Mouse (Mus musculus): ENCODE measurements around the gene Olfr222. TPM values are rescaled to one million over a fixed set of nuclear protein-coding genes. Genes with fewer than 3 reads are reported as not detected.

The Olfr222 gene
- polyA plus RNA-seq, 1 experiment = 0.18 TPM

DNA sequence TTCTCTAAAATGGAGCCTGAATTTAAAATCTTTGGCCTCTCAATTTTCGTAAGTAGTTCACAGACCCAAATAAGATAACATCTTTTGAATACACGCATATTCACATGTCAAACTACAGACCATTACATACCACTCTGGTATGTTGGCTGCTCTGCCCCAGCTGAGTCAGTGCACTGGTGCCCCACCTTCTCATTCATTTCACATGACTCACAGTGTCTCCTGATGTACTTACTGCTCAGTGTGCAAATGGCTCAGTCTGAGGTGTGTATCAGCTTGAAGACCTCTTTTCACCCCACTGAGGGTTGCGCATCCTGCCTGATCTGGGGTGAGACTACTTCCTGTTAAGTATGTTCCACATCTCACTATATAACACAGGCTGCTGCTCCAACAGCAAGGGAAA lies 24.8 kb upstream of the Olfr222 start:
- no peaks in the 10 kb centered on the region for H3K4me1 ChIP-seq (replicated peaks; ENCODE audit: control insufficient read depth, insufficient read depth, low read length)
- no peaks in the 10 kb centered on the region for H3K36me3 ChIP-seq (ENCODE audit: control insufficient read depth, insufficient read depth, low read length)
- H3K27me3 ChIP-seq (ENCODE audit: control insufficient read depth, insufficient read depth, low read length) = no peaks in the 10 kb centered on the region
- H3K4me3 ChIP-seq (ENCODE audit: control insufficient read depth, insufficient read depth, low read length) = no peak overlapping the region
- no peak overlapping the region for H3K27ac ChIP-seq (ENCODE audit: control insufficient read depth, insufficient read depth, low read length)
- no peak for DNase-seq
- 89% methylated on average over 3 of the region's 3 CpGs for WGBS
- no peak for TF ChIP-seq CTCF (IDR thresholded peaks at IDR 0.05; ENCODE audit: borderline replicate concordance, control insufficient read depth, extremely low read depth, insufficient read depth, low read length, poor library complexity)
- TF ChIP-seq POLR2A (IDR thresholded peaks at IDR 0.05; ENCODE audit: control insufficient read depth, extremely low read depth, insufficient read depth, low read length, poor library complexity) = no peak

DNA sequence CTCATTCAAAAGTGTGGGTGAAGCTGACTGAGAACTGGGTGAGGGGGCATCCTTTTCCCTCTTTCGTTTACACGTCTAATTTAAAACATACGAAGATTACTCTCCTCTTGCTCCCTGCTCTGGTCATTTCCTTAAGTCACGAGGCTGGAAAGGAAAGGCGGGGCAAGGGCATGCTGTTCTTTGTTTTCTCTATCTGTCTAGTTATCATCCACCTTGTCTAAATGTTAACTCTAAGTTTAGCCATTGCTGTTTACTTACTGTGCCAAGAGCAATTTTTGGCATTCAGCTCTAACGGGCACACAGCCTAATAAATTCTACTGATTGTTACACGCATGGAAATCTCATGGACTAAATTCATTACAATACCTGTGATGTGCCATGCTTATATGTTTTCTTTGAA lies 23.2 kb upstream of the Olfr222 start:
- no peak for DNase-seq
- TF ChIP-seq POLR2A (IDR thresholded peaks at IDR 0.05; ENCODE audit: control insufficient read depth, extremely low read depth, insufficient read depth, low read length, poor library complexity) (no peak), CTCF (IDR thresholded peaks at IDR 0.05; ENCODE audit: borderline replicate concordance, control insufficient read depth, extremely low read depth, insufficient read depth, low read length, poor library complexity) (no peak)
- 66% methylated on average over 7 of the region's 7 CpGs for WGBS

DNA sequence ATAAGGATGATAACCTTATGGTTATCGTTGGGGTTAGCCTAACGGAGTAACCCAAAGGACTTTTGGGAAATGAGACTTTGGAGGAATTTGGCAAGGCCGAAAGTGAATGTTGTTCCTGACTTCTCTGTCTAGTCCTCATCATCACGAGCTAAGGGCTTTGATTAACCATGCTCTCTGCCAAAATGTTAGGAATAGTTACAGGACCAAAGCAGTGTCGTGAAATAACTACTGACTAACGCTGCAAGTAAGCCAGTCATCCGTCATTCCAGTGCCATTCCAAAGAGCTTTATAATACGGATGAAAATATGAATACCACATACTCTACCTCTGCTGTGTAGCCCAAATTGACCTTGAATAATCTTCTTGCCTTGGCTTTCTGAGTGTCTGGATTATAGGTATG lies 20.9 kb upstream of the Olfr222 start:
- H3K4me3 ChIP-seq (ENCODE audit: control insufficient read depth, insufficient read depth, low read length) = no peak overlapping the region
- TF ChIP-seq CTCF (IDR thresholded peaks at IDR 0.05; ENCODE audit: borderline replicate concordance, control insufficient read depth, extremely low read depth, insufficient read depth, low read length, poor library complexity) (no peak), POLR2A (IDR thresholded peaks at IDR 0.05; ENCODE audit: control insufficient read depth, extremely low read depth, insufficient read depth, low read length, poor library complexity) (no peak)
- WGBS = 91% methylated on average over 8 of the region's 8 CpGs
- no peaks in the 10 kb centered on the region for H3K27me3 ChIP-seq (ENCODE audit: control insufficient read depth, insufficient read depth, low read length)
- no peaks in the 10 kb centered on the region for H3K36me3 ChIP-seq (ENCODE audit: control insufficient read depth, insufficient read depth, low read length)
- no peak for DNase-seq
- no peaks in the 10 kb centered on the region for H3K4me1 ChIP-seq (replicated peaks; ENCODE audit: control insufficient read depth, insufficient read depth, low read length)
- H3K27ac ChIP-seq (ENCODE audit: control insufficient read depth, insufficient read depth, low read length) = no peak overlapping the region

More for the DNA sequence above, 23.2 kb upstream of the Olfr222 start:
- H3K4me1 ChIP-seq (replicated peaks; ENCODE audit: control insufficient read depth, insufficient read depth, low read length) = no peaks in the 10 kb centered on the region
- no peak overlapping the region for H3K4me3 ChIP-seq (ENCODE audit: control insufficient read depth, insufficient read depth, low read length)
- H3K36me3 ChIP-seq (ENCODE audit: control insufficient read depth, insufficient read depth, low read length) = no peaks in the 10 kb centered on the region
- H3K27ac ChIP-seq (ENCODE audit: control insufficient read depth, insufficient read depth, low read length) = no peak overlapping the region
- H3K27me3 ChIP-seq (ENCODE audit: control insufficient read depth, insufficient read depth, low read length) = no peaks in the 10 kb centered on the region

DNA sequence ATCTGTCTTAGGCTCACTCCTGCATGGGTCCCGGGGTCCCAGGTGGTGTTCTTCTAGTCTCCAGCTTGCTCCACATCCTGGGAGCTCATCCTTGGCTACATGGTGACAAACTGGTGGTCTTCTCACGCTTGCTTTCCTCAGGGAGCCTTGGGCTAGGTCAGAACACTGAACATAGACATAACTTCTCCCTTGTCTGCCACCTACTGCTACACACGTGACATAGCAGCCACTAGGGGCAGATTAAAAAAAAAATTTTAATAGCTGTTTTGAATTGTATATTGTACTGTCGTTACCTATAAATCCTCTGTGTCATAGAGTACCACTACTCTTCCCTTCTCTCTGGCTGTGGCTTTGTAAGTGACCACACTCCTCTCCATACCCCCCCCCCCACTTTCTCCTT lies 20.1 kb upstream of the Olfr222 start:
- Histone ChIP-seq H3K27me3 (ENCODE audit: control insufficient read depth, insufficient read depth, low read length) (no peaks in the 10 kb centered on the region), H3K36me3 (ENCODE audit: control insufficient read depth, insufficient read depth, low read length) (no peaks in the 10 kb centered on the region), H3K27ac (ENCODE audit: control insufficient read depth, insufficient read depth, low read length) (no peak overlapping the region), H3K4me3 (ENCODE audit: control insufficient read depth, insufficient read depth, low read length) (no peak overlapping the region), H3K4me1 (replicated peaks; ENCODE audit: control insufficient read depth, insufficient read depth, low read length) (no peaks in the 10 kb centered on the region)
- TF ChIP-seq CTCF (IDR thresholded peaks at IDR 0.05; ENCODE audit: borderline replicate concordance, control insufficient read depth, extremely low read depth, insufficient read depth, low read length, poor library complexity) = no peak
- TF ChIP-seq POLR2A (IDR thresholded peaks at IDR 0.05; ENCODE audit: control insufficient read depth, extremely low read depth, insufficient read depth, low read length, poor library complexity) = no peak
- WGBS = 27% methylated on average over 4 of the region's 4 CpGs
- no peak for DNase-seq

DNA sequence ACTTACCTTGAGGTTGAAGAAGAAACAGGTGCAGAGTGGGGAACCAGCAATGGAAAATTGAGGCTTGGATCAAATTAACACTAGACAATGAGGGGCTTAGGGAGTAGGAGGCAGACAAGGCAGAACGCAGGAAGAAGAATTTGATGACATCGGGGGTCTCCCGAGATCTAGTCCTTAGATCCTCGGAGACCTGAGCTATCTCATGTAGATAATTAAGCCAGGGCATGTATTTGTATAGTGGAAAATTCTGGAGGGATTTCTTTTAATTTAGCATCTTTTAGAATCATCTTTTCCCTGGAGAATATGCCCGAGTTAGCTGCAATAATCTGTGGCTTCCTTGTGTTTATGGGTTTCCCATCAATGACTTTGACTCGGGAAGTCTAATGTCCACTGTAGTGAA lies 17.2 kb upstream of the Olfr222 start, which contains the start of gene Olfr223:
Gene Olfr223 (minus strand): TSS at position 101 of the 400 bp plus-strand sequence.
- Histone ChIP-seq H3K27ac (ENCODE audit: control insufficient read depth, insufficient read depth, low read length) (no peak within 1 kb of the TSS), H3K4me1 (replicated peaks; ENCODE audit: control insufficient read depth, insufficient read depth, low read length) (no peaks in the 10 kb centered on the region), H3K27me3 (ENCODE audit: control insufficient read depth, insufficient read depth, low read length) (no peaks in the 10 kb centered on the region), H3K36me3 (ENCODE audit: control insufficient read depth, insufficient read depth, low read length) (no peaks in the 10 kb centered on the region), H3K4me3 (ENCODE audit: control insufficient read depth, insufficient read depth, low read length) (no peak within 1 kb of the TSS)
- 89% methylated on average over 6 of the region's 6 CpGs for WGBS
- TF ChIP-seq POLR2A (IDR thresholded peaks at IDR 0.05; ENCODE audit: control insufficient read depth, extremely low read depth, insufficient read depth, low read length, poor library complexity) (no peak), CTCF (IDR thresholded peaks at IDR 0.05; ENCODE audit: borderline replicate concordance, control insufficient read depth, extremely low read depth, insufficient read depth, low read length, poor library complexity) (no peak)
- no peak for DNase-seq

DNA sequence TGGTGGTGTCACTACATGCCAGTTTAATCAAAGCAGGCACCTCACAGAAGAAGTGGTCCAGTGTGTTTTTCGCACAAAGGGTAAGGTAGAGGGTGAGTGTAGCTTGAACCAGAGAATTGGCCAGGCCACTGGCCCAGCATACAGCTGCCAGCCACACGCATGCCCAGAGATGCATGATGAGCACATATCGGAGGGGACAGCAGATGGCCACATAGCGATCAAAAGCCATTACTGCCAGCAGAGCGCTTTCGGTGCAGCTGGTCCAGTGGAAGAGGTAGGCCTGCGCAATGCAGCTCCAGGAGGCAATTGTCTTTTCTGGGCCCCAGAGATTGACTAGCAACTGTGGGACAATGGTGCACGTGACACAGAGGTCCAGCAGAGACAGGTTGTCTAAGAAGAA lies 13.5 kb upstream of the Olfr222 start:
- WGBS = 92% methylated on average over 8 of the region's 8 CpGs

DNA sequence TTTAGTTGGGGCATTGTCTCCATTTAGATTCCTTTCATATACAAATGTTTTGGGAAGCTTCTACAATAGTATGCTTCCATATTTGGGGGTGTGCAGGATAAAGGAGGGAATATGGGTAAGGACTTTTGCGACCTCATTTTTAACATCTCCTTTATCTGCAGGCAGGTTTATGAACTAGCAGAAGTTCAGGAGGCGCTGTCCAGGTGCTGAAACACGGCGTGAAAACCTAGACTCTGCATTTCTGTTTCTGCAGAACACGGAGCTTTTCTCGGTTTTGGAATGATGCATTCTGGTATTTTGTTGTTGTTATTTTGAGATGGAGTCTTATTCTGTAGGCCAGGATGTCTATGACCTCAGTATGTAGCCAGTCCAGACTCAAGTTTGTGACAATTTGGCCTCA lies 8.5 kb upstream of the Olfr222 start:
- Histone ChIP-seq H3K27me3 (ENCODE audit: control insufficient read depth, insufficient read depth, low read length) (no peaks in the 10 kb centered on the region), H3K27ac (ENCODE audit: control insufficient read depth, insufficient read depth, low read length) (no peak overlapping the region), H3K4me1 (replicated peaks; ENCODE audit: control insufficient read depth, insufficient read depth, low read length) (no peaks in the 10 kb centered on the region), H3K4me3 (ENCODE audit: control insufficient read depth, insufficient read depth, low read length) (no peak overlapping the region), H3K36me3 (ENCODE audit: control insufficient read depth, insufficient read depth, low read length) (no peaks in the 10 kb centered on the region)
- DNase-seq = peak; percentile 13
- WGBS = 19% methylated on average over 6 of the region's 6 CpGs
- no peak for TF ChIP-seq CTCF (IDR thresholded peaks at IDR 0.05; ENCODE audit: borderline replicate concordance, control insufficient read depth, extremely low read depth, insufficient read depth, low read length, poor library complexity)
- no peak for TF ChIP-seq POLR2A (IDR thresholded peaks at IDR 0.05; ENCODE audit: control insufficient read depth, extremely low read depth, insufficient read depth, low read length, poor library complexity)

More for the DNA sequence above, 13.5 kb upstream of the Olfr222 start:
- H3K27me3 ChIP-seq (ENCODE audit: control insufficient read depth, insufficient read depth, low read length) = no peaks in the 10 kb centered on the region
- H3K4me1 ChIP-seq (replicated peaks; ENCODE audit: control insufficient read depth, insufficient read depth, low read length) = no peaks in the 10 kb centered on the region
- no peak for TF ChIP-seq CTCF (IDR thresholded peaks at IDR 0.05; ENCODE audit: borderline replicate concordance, control insufficient read depth, extremely low read depth, insufficient read depth, low read length, poor library complexity)
- TF ChIP-seq POLR2A (IDR thresholded peaks at IDR 0.05; ENCODE audit: control insufficient read depth, extremely low read depth, insufficient read depth, low read length, poor library complexity) = no peak
- H3K27ac ChIP-seq (ENCODE audit: control insufficient read depth, insufficient read depth, low read length) = no peak overlapping the region
- H3K4me3 ChIP-seq (ENCODE audit: control insufficient read depth, insufficient read depth, low read length) = no peak overlapping the region
- no peak for DNase-seq
- no peaks in the 10 kb centered on the region for H3K36me3 ChIP-seq (ENCODE audit: control insufficient read depth, insufficient read depth, low read length)
